Mouse (Mus musculus) hindbrain, embryonic 16.5 days (tissue): ENCODE measurements around the gene Fsd2. TPM values are rescaled to one million over a fixed set of nuclear protein-coding genes. Genes with fewer than 3 reads are reported as not detected.
A peak's percentile ranks its signal among the peaks of the same experiment; 100 is the strongest.

Experiments
- ATAC-seq: fragments of 200-750 bp; cut with Nextera tagmentation; 2 replicates; pipeline ENCODE4 v1.8.0; 2017; ENCODE audit warnings: moderate TSS enrichment, moderate library complexity
- H3K27ac ChIP-seq: fragments of 300-500 bp; sonication (generic); 2 replicates; pipeline ENCODE4 v1.5.1; 2014; ENCODE audit warnings: low read depth, mild to moderate bottlenecking, control low read depth, low read length, moderate library complexity
- H3K27me3 ChIP-seq: fragments of 300-500 bp; sonication (generic); replicated peaks from 2 replicates; pipeline ENCODE4 v1.6.1; 2014; ENCODE audit warnings: low read length; ENCODE audit not compliant: control insufficient read depth, insufficient read depth
- H3K36me3 ChIP-seq: fragments of 300-500 bp; sonication (generic); 2 replicates; pipeline ENCODE4 v1.6.1; 2014; ENCODE audit warnings: mild to moderate bottlenecking, low read length, moderate library complexity, mixed read lengths; ENCODE audit not compliant: control insufficient read depth, insufficient read depth
- H3K4me1 ChIP-seq: fragments of 300-500 bp; sonication (generic); 2 replicates; pipeline ENCODE4 v1.6.1; 2014; ENCODE audit warnings: low read depth, low read length; ENCODE audit not compliant: control insufficient read depth, insufficient read depth
- H3K4me2 ChIP-seq: fragments of 300-500 bp; sonication (generic); 2 replicates; pipeline ENCODE4 v1.6.1; 2014; ENCODE audit warnings: mild to moderate bottlenecking, low read length, control low read depth, moderate library complexity
- H3K4me3 ChIP-seq: fragments of 300-500 bp; sonication (generic); 2 replicates; pipeline ENCODE4 v1.5.1; 2014; ENCODE audit warnings: mild to moderate bottlenecking, low read length, control low read depth, moderate library complexity
- H3K9ac ChIP-seq: fragments of 300-500 bp; sonication (generic); 2 replicates; pipeline ENCODE4 v1.6.1; 2014; ENCODE audit warnings: low read depth, mild to moderate bottlenecking, control low read depth, low read length, moderate library complexity
- H3K9me3 ChIP-seq: fragments of 300-500 bp; sonication (generic); 2 replicates; pipeline ENCODE4 v1.6.1; 2014; ENCODE audit warnings: mild to moderate bottlenecking, low read length, moderate library complexity; ENCODE audit not compliant: control insufficient read depth
- WGBS: fragments of 180-500 bp; shearing (Covaris S2); extraction: QIAGEN DNeasy Blood & Tissue Kit; methylation state at CpG from one replicate; pipeline ENCODE4 v1.1.7; 2014; 5-methylcytosine and 5-hydroxymethylcytosine counted together
- microRNA counts: library from miRNA; unstranded; fragments of <30 nt; microRNA quantifications from one replicate; lab custom pipeline; 2016
- polyA plus RNA-seq: library from polyadenylated mRNA; unstranded; fragments of >200 nt; fragmentation: Nextera tagmentation; extraction: Ambion mirVana; gene quantifications from 2 replicates; pipeline ENCODE4 v1.2.1, GENCODE M21; 2015

Fsd2 gene
- polyA plus RNA-seq, 1 experiment from 2014 or later = 0.15 TPM

- H3K4me3 ChIP-seq = no peak overlapping the region
- no peak for ATAC-seq
- H3K36me3 ChIP-seq = no peaks in the 10 kb centered on the region
- WGBS = 92% methylated on average over 2 of the region's 2 CpGs
- no peaks in the 10 kb centered on the region for H3K9me3 ChIP-seq
- H3K27ac ChIP-seq = no peak overlapping the region
- H3K9ac ChIP-seq = no peak overlapping the region
- H3K4me1 ChIP-seq = no peaks in the 10 kb centered on the region
- no peak overlapping the region for H3K4me2 ChIP-seq
- no peaks in the 10 kb centered on the region for H3K27me3 ChIP-seq
Observed at GRCm38 (mm10) chr7:81501050-81501449, 65.7 kb downstream of the Fsd2 start.

DNA sequence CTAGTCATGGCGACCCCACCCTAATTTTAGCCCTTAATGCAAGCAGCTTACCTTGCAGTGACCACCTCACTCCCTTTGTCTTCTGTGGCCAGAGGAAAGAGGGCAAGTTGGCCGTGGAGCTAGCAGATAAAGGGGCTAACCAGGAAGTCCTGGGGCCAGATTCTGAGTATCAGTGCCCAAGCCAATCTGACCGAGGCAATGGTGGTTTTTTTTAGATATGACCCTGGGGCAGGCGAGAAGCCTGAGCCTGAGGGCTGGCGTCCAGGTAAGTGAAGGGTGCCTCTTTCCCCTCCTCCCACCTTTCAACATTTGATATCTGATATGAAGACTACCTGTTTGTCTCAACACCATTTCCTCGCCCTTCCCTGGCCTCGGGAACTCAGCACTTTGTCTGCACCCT, 68.6 kb downstream of the Fsd2 start, which contains the start of gene BC048679:
BC048679 (minus strand) TSS at position 101 of the 400 bp plus-strand sequence.
- no peak for ATAC-seq
- H3K4me2 ChIP-seq = no peak within 1 kb of the TSS
- 72% methylated on average over 7 of the region's 7 CpGs for WGBS
- no peak within 1 kb of the TSS for H3K4me3 ChIP-seq
- no peaks in the 10 kb centered on the region for H3K27me3 ChIP-seq
- no peak within 1 kb of the TSS for H3K27ac ChIP-seq
- no peaks in the 10 kb centered on the region for H3K9me3 ChIP-seq
- no peaks in the 10 kb centered on the region for H3K36me3 ChIP-seq
- H3K9ac ChIP-seq = no peak within 1 kb of the TSS
- H3K4me1 ChIP-seq = no peaks in the 10 kb centered on the region

DNA sequence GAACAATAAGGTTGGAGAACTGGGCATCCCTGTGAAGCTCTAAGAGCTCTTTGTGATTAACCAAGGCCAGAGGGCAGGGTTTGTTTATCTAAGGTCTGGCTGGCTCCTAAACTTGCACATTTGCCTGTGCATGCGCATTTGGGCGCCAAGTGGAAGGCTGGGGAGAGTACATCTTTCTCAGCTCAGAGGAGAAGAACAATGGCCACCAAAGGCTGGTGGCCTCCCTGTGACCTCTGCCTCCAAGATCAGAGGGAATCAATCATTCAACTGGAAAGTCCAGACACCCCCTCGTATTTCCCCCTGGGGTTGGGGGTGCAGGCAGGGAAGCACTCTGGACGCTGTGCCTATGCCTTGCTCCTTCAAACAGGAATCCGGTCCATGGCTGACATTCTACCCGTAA, 69.6 kb downstream of the Fsd2 start:
- H3K4me2 ChIP-seq = no peak overlapping the region
- WGBS = 12% methylated on average over 6 of the region's 6 CpGs
- no peaks in the 10 kb centered on the region for H3K9me3 ChIP-seq
- no peak overlapping the region for H3K4me3 ChIP-seq
- H3K4me1 ChIP-seq = peaks cover 3% of the 10 kb centered on the region
- no peaks in the 10 kb centered on the region for H3K36me3 ChIP-seq
- no peak for ATAC-seq
- no peak overlapping the region for H3K27ac ChIP-seq
- no peaks in the 10 kb centered on the region for H3K27me3 ChIP-seq
- no peak overlapping the region for H3K9ac ChIP-seq

GRCm38 (mm10) chr7:81493331-81494021, 73.3 kb downstream of the Fsd2 start, which contains the start of gene Ap3b2:
Gene Ap3b2, minus strand, starts transcription at chr7:81493925.
- peak within 1 kb of the TSS; percentile 85 for H3K4me3 ChIP-seq
- peak within 1 kb of the TSS; percentile 68 for H3K4me2 ChIP-seq
- no peaks in the 10 kb centered on the region for H3K27me3 ChIP-seq
- peak within 1 kb of the TSS; percentile 98 for H3K27ac ChIP-seq
- H3K36me3 ChIP-seq = no peaks in the 10 kb centered on the region
- under 1% methylated on average over 56 of the region's 57 CpGs for WGBS
- peak within 1 kb of the TSS; percentile 94 for H3K9ac ChIP-seq
- peak; percentile 95 for ATAC-seq
- H3K9me3 ChIP-seq = no peaks in the 10 kb centered on the region
- H3K4me1 ChIP-seq = peaks cover 11% of the 10 kb centered on the region

- 29% methylated on average over 9 of the region's 9 CpGs for WGBS
- peak overlapping the region; percentile 68 for H3K4me2 ChIP-seq
- no peak for ATAC-seq
- no peaks in the 10 kb centered on the region for H3K36me3 ChIP-seq
- H3K4me1 ChIP-seq = peaks cover 11% of the 10 kb centered on the region
- H3K4me3 ChIP-seq = peak overlapping the region; percentile 85
- H3K27ac ChIP-seq = peak overlapping the region; percentile 48; the same call in 1 of the 2 replicates
- no peaks in the 10 kb centered on the region for H3K27me3 ChIP-seq
- H3K9me3 ChIP-seq = no peaks in the 10 kb centered on the region
- H3K9ac ChIP-seq = peak overlapping the region; percentile 94
Observed at GRCm38 (mm10) chr7:81492628-81493027, 74.1 kb downstream of the Fsd2 start.

GRCm38 (mm10) chr7:81489649-81490048, 77.1 kb downstream of the Fsd2 start:
- Histone ChIP-seq H3K4me1 (peaks cover 11% of the 10 kb centered on the region), H3K27ac (no peak overlapping the region), H3K4me3 (no peak overlapping the region), H3K4me2 (no peak overlapping the region), H3K9ac (no peak overlapping the region), H3K9me3 (no peaks in the 10 kb centered on the region), H3K27me3 (no peaks in the 10 kb centered on the region), H3K36me3 (no peaks in the 10 kb centered on the region)
- WGBS = 9% methylated on average over 9 of the region's 9 CpGs
- ATAC-seq = no peak

MicroRNA genes within 50 kb of the gene (microRNA counts, 519-probe panel; counts per million panel counts)
- microRNA mmu-miR-1839-3p (lab: Ali Mortazavi, UCI) = 1,261 counts per million, percentile 9 among the panel's probes with 10 or more counts
- microRNA mmu-miR-1839-5p (lab: Ali Mortazavi, UCI) = 2,515 counts per million, percentile 66 among the panel's probes with 10 or more counts

Other genes starting within 250 kb of the Fsd2 start
- 598 and 658 TPM in 2 replicates for gene Rps17, start 221.7 kb downstream of the Fsd2 start, polyA plus RNA-seq
- 8.3 and 8.4 TPM in 2 replicates for gene Cpeb1, start 111.5 kb downstream of the Fsd2 start, polyA plus RNA-seq
- 149 and 164 TPM in 2 replicates for gene Ap3b2, start 73.0 kb downstream of the Fsd2 start, polyA plus RNA-seq
- not detected in 2 replicates for gene BC048679, start 68.7 kb downstream of the Fsd2 start, polyA plus RNA-seq
- gene Whamm, start 4.3 kb upstream of the Fsd2 start, polyA plus RNA-seq = 2.0 and 6.0 TPM in 2 replicates
- 23.5 and 26.3 TPM in 2 replicates for gene Homer2, start 140.6 kb upstream of the Fsd2 start, polyA plus RNA-seq
- 135 and 145 TPM in 2 replicates for gene Ramac, start 196.0 kb upstream of the Fsd2 start, polyA plus RNA-seq
- gene 3110040N11Rik, start 222.5 kb upstream of the Fsd2 start, polyA plus RNA-seq = 48.8 and 50.3 TPM in 2 replicates